Mouse (Mus musculus) central nervous system, embryonic 11.5 days (tissue): ENCODE results near the gene Gm14435. TPM values are rescaled to one million over a fixed set of nuclear protein-coding genes. Genes with fewer than 3 reads are reported as not detected.

Experiments
- polyA plus RNA-seq: library from polyadenylated mRNA; depleted of rRNA; stranded (reverse); fragments of >200 nt; gene quantifications from 2 replicates; pipeline ENCODE4 v1.2.3, GENCODE M21; 2012; rRNA removed

Gm14435 gene
- 0.72 and 1.9 TPM in 2 replicates for polyA plus RNA-seq

GRCm38 (mm10) chr2:176423294-176423693 lies at the start of gene Gm14435:
Gene Gm14435, plus strand, starts transcription at chr2:176423594.

Other genes with a start within 250 kb of the Gm14435 start
- 5.3 and 5.7 TPM in 2 replicates for gene 2210418O10Rik, start 197.0 kb upstream of the Gm14435 start, polyA plus RNA-seq
- gene Gm11009, start 104.1 kb upstream of the Gm14435 start, polyA plus RNA-seq: not detected in 2 replicates
- gene Gm14434, start 63.2 kb downstream of the Gm14435 start, polyA plus RNA-seq: 4.4 and 15.0 TPM in 2 replicates
- gene Zfp967, start 97.5 kb downstream of the Gm14435 start, polyA plus RNA-seq: not detected in 2 replicates
- 4.1 and 23.6 TPM in 2 replicates for gene Gm14308, start 212.8 kb downstream of the Gm14435 start, polyA plus RNA-seq
- gene Zfp973, start 246.9 kb downstream of the Gm14435 start, polyA plus RNA-seq: 4.0 and 10.1 TPM in 2 replicates